ENCODE assay signal across 9 mouse cellular contexts in the genomic region with DNA sequence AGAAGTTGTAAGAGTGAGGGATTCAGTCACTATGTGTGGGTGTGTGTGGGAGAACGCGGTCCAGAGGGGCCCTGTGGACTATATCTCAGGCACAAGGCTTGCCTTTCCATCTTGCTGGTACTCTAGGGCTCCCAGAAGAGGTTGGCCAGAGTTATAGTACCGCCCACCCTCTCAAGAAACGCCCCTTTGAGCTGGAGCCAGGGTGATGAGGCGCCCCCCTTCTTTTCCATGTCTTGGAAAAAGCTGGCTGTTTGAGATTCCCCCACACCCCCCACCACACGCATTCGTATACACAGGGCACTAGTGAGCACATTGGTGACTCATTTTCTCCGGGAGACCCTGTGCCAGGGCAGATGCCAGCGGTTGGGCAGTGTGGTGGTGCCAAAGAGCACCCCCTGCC. TPM values are rescaled to one million over a fixed set of nuclear protein-coding genes. Genes with fewer than 3 reads are reported as not detected.
DNase-seq lines count a peak whose midpoint lies in the region; ATAC-seq and TF ChIP-seq lines count a peak whose summit lies in the region.
"Had no signal": no experiment of that assay in that cellular context is flagged by ENCODE, and none has a peak within 500 bp of the region (broad histone marks: within the 10 kb centered on the region; RNA-seq: fewer than 3 reads in every experiment).

No protein-coding gene starts in this region.

- no peak for TF ChIP-seq CTCF in kidney, adult 2 months (conservative IDR thresholded peaks at IDR 0.05; ENCODE audit: insufficient read depth, insufficient read length, low read depth, low read length)
- TF ChIP-seq CTCF in midbrain, postnatal 0 days (IDR thresholded peaks at IDR 0.05) = no peak

- peaks cover 20% of the 10 kb centered on the region; the same call in 1 of the 2 replicates for H3K4me1 ChIP-seq in kidney, adult 2 months (ENCODE audit: control insufficient read depth, insufficient read depth, low read length)
- peaks cover 26% of the 10 kb centered on the region for H3K4me1 ChIP-seq in forebrain, embryonic 16.5 days (replicated peaks; ENCODE audit: control insufficient read depth, insufficient read depth, low read length)
- peaks cover 7% of the 10 kb centered on the region; the same call in 1 of the 2 replicates for H3K4me1 ChIP-seq in midbrain, postnatal 0 days (ENCODE audit: insufficient read depth, low read length)

- WGBS in kidney, adult 2 months = 41% methylated on average over 9 of the region's 9 CpGs
- WGBS in forebrain, embryonic 16.5 days = 23% methylated on average over 9 of the region's 9 CpGs
- 28% methylated on average over 9 of the region's 9 CpGs for WGBS in midbrain, postnatal 0 days

- no peak overlapping the region for H3K9ac ChIP-seq in forebrain, embryonic 16.5 days (replicated peaks; ENCODE audit: low read depth, low read length)
- H3K9ac ChIP-seq in midbrain, postnatal 0 days (replicated peaks; ENCODE audit: low read length, poor library complexity, severe bottlenecking) = no peak overlapping the region

- no peaks in the 10 kb centered on the region for H3K9me3 ChIP-seq in forebrain, embryonic 16.5 days (ENCODE audit: control insufficient read depth, low read length)
- H3K9me3 ChIP-seq in midbrain, postnatal 0 days (ENCODE audit: low read length) = no peaks in the 10 kb centered on the region

- no peaks in the 10 kb centered on the region for H3K36me3 ChIP-seq in kidney, adult 2 months (ENCODE audit: control insufficient read depth, insufficient read depth, low read length)
- no peaks in the 10 kb centered on the region for H3K36me3 ChIP-seq in forebrain, embryonic 16.5 days (ENCODE audit: control insufficient read depth, insufficient read depth)
- no peaks in the 10 kb centered on the region for H3K36me3 ChIP-seq in midbrain, postnatal 0 days (ENCODE audit: insufficient read depth, low read length)

- no peak for TF ChIP-seq POLR2A in kidney, adult 2 months (IDR thresholded peaks at IDR 0.05; ENCODE audit: low read depth, low read length)

- ATAC-seq in forebrain, embryonic 16.5 days = 0 out of 2 replicates have a peak, but pooled peaks have one; percentile 14
- ATAC-seq in midbrain, postnatal 0 days (ENCODE audit: low FRiP score) = no peak
- no peak for ATAC-seq in erythroid progenitor cell, adult 5-6 weeks (replicated peaks; ENCODE audit: low FRiP score, poor library complexity, severe bottlenecking)

- H3K27me3 ChIP-seq in kidney, adult 2 months (replicated peaks; ENCODE audit: control insufficient read depth, insufficient read depth, low read length) = no peaks in the 10 kb centered on the region
- peaks cover 34% of the 10 kb centered on the region for H3K27me3 ChIP-seq in forebrain, embryonic 16.5 days (replicated peaks; ENCODE audit: control insufficient read depth, insufficient read depth, low read length)
- H3K27me3 ChIP-seq in midbrain, postnatal 0 days (ENCODE audit: insufficient read depth, low read length) = peaks cover 46% of the 10 kb centered on the region

- H3K4me3 ChIP-seq in kidney, adult 2 months (ENCODE audit: insufficient read depth, low read depth, low read length) = peak overlapping the region; percentile 63; the same call in 1 of the 2 replicates
- H3K4me3 ChIP-seq in forebrain, embryonic 16.5 days (replicated peaks; ENCODE audit: low read length) = no peak overlapping the region
- peak overlapping the region; percentile 55; the same call in 1 of the 2 replicates for H3K4me3 ChIP-seq in midbrain, postnatal 0 days (ENCODE audit: low read depth, low read length)

- DNase-seq in kidney, adult 2 months = peak; percentile 48
- no peak for DNase-seq in kidney, adult 8-10 months
- peak; percentile 67 to 68 for DNase-seq in kidney, postnatal 36 days
- DNase-seq in midbrain, postnatal 0 days (ENCODE audit: low spot score) = no peak
- DNase-seq in right cerebral cortex, postnatal 10 days (ENCODE audit: low spot score in 2 of 2) = no peak
- no peak for DNase-seq in frontal cortex, adult 2 months (ENCODE audit: extremely low spot score in 1 of 2, low spot score in 1 of 2)

- peak overlapping the region; percentile 96 for H3K4me2 ChIP-seq in forebrain, embryonic 16.5 days (ENCODE audit: low read length)
- H3K4me2 ChIP-seq in midbrain, postnatal 0 days (ENCODE audit: low read depth, low read length, poor library complexity, severe bottlenecking) = peak overlapping the region; percentile 100; the same call in 1 of the 2 replicates

- H3K27ac ChIP-seq in kidney, adult 2 months (ENCODE audit: insufficient read depth, low read depth, low read length) = peak overlapping the region; percentile 74; the same call in 1 of the 2 replicates
- H3K27ac ChIP-seq in forebrain, embryonic 16.5 days (ENCODE audit: low read length) = no peak overlapping the region
- H3K27ac ChIP-seq in midbrain, postnatal 0 days (ENCODE audit: low read depth, low read length) = no peak overlapping the region

RNA-seq across cellular contexts. Expression of a gene that starts 2.8 kb away (rescaled TPM):
- polyA plus RNA-seq in kidney, adult 2 months (2012; rRNA removed) = 23.1 and 31.7 TPM in 2 replicates
- polyA plus RNA-seq in forebrain, embryonic 16.5 days (2015; fragmentation: Nextera tagmentation; extraction: Ambion mirVana) = 0.88 and 0.98 TPM in 2 replicates
- 3.9 and 4.8 TPM in 2 replicates for total RNA-seq in midbrain, postnatal 0 days (2014; rRNA removed)
- 0.85 and 0.88 TPM in 2 replicates for polyA plus RNA-seq in midbrain, postnatal 0 days (2015; fragmentation: Nextera tagmentation; extraction: Ambion mirVana)
- total RNA-seq in erythroid progenitor cell, adult 5-6 weeks (2015; ENCODE audit: low replicate concordance) = 0.36 and 0.42 TPM in 2 replicates
- under 0.01 TPM in 1 of 2 replicates, not detected in the other for total RNA-seq in erythroid progenitor cell, adult 5-6 weeks (2017; ENCODE audit: low replicate concordance)
- 6.6 and 8.0 TPM in 2 replicates for polyA plus RNA-seq in frontal cortex, adult 2 months (2012; rRNA removed)

RNA-seq across cellular contexts. Expression of a gene that starts 44.6 kb away (rescaled TPM):
- polyA plus RNA-seq in kidney, adult 2 months (2012; rRNA removed) = 187 and 263 TPM in 2 replicates
- 0.10 and 0.17 TPM in 2 replicates for polyA plus RNA-seq in forebrain, embryonic 16.5 days (2015; fragmentation: Nextera tagmentation; extraction: Ambion mirVana)
- 0.28 and 0.60 TPM in 2 replicates for total RNA-seq in midbrain, postnatal 0 days (2014; rRNA removed)
- polyA plus RNA-seq in midbrain, postnatal 0 days (2015; fragmentation: Nextera tagmentation; extraction: Ambion mirVana) = 0.16 and 0.21 TPM in 2 replicates
- not detected in 2 replicates for total RNA-seq in erythroid progenitor cell, adult 5-6 weeks (2015; ENCODE audit: low replicate concordance)
- total RNA-seq in erythroid progenitor cell, adult 5-6 weeks (2017; ENCODE audit: low replicate concordance) = not detected in 2 replicates
- not detected in 2 replicates for polyA plus RNA-seq in frontal cortex, adult 2 months (2012; rRNA removed)
- total RNA-seq: heart, postnatal 10 days had no signal

Comparison
In these comparisons a context has a peak if more than half of its experiments do, and no peak if none do; other contexts are left out.
1. DNase-seq: peak in kidney, adult 2 months (single experiment) and kidney, postnatal 36 days (2 of 2); none in kidney, adult 8-10 months (0 of 2), midbrain, postnatal 0 days (single experiment), right cerebral cortex, postnatal 10 days (0 of 2) and frontal cortex, adult 2 months (0 of 2).
2. RNA of a gene that starts 44.6 kb away (polyA plus RNA-seq): 187 to 263 TPM in kidney, adult 2 months; 0.16 to 0.21 TPM in midbrain, postnatal 0 days, 0.10 to 0.17 TPM in forebrain, embryonic 16.5 days and not detected in frontal cortex, adult 2 months; every median in the first group is over 100 times any median in the second.